Mouse (Mus musculus) left cerebral cortex, adult 9 months (tissue): Measurements from ENCODE around the gene Hoxb7.

Source experiments
- DNase-seq, 2 experiments: peaks; one replicate each; pipeline ENCODE4 v3.0.0; 2022; ENCODE audit warnings: low spot score in 2 of 2

Gene Hoxb7

DNA sequence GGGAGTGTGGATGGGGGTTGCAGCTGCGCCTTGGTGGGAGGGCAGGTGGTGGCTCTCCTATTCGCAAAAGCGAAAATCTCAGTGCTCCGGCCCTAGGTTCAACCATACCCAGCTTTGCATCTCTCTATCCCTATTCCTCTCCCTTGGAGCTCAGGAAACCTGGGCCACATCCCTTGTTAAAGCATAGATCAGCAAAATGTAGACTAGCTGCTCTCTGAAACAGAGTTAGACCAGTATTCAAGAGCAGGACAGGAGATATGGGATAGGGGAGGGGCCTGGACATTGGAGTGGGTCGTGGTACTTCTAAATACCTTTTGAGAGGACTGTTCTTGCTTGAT is 28.9 kb downstream of the Hoxb7 start:
- no peak for DNase-seq

DNA sequence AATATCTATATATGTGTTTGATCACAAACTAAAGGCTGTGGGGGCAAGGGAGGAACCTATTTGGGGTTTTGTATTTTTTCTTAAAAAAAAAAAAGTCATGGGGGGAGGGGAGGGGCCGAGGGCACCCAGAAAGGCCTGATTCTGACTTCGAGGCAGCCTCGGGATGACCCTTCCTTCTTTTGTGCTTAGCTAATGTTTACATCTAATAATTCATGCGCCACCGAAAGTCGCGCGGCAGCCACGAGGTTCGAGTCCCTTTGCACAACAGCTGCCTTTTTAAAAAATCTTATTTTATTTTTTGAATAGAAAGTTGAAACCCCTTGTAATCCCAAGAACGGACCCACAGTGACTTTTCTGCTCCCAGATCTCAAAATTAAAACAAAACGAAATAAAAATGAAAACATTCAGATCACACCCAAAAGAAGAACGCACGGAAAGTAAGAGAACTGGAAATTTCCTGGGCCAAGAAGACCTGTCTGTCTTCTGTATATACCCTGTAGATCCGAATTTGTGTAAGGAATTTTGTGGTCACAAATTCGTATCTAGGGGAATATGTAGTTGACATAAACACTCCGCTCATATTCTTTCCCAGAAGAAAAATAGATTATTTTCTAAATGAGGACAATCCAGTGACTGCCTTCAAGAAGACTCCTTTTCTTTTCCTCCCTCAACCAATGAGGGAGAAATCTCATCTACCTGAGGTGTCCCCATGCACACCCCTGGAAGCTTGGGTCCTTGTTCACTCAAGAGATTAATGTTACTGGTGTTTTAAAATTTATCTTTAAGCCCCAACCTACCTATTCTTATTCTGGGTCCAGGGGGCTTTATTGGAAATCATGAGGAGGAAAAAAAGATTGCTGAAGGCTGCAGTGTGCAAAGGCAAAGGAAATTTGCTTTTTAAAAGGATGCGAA is 30.5 kb downstream of the Hoxb7 start:
- no peak for DNase-seq

GRCm38 (mm10) chr11:96317608-96318367 is 31.4 kb downstream of the Hoxb7 start, which contains the start of gene Hoxb4:
Gene Hoxb4 (plus strand): TSS chr11:96318267.
- no peak for DNase-seq

DNA sequence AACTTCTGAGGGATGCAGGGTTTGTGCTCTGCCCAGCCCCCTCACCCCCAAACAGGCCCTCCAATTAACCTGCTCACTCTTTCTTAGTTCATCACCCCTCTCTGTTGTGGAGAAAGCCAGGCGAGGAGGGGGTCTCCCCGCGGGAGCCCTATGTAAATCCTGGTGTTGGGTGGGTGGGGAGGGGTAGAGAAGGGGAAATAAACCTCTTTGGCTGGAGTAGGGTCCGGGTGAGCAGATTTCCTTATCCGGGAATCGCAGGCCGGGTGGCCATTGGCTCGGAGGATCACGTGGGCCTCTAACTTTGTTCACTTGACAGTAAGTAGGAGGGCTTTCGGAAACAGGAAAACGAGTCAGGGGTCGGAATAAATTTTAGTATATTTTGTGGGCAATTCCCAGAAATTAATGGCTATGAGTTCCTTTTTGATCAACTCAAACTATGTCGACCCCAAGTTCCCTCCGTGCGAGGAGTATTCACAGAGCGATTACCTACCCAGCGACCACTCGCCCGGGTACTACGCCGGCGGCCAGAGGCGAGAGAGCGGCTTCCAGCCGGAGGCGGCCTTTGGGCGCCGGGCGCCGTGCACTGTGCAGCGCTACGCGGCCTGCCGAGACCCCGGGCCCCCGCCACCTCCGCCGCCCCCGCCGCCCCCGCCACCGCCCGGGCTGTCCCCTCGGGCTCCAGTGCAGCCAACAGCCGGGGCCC is 32.1 kb downstream of the Hoxb7 start:
- DNase-seq = no peak

DNA sequence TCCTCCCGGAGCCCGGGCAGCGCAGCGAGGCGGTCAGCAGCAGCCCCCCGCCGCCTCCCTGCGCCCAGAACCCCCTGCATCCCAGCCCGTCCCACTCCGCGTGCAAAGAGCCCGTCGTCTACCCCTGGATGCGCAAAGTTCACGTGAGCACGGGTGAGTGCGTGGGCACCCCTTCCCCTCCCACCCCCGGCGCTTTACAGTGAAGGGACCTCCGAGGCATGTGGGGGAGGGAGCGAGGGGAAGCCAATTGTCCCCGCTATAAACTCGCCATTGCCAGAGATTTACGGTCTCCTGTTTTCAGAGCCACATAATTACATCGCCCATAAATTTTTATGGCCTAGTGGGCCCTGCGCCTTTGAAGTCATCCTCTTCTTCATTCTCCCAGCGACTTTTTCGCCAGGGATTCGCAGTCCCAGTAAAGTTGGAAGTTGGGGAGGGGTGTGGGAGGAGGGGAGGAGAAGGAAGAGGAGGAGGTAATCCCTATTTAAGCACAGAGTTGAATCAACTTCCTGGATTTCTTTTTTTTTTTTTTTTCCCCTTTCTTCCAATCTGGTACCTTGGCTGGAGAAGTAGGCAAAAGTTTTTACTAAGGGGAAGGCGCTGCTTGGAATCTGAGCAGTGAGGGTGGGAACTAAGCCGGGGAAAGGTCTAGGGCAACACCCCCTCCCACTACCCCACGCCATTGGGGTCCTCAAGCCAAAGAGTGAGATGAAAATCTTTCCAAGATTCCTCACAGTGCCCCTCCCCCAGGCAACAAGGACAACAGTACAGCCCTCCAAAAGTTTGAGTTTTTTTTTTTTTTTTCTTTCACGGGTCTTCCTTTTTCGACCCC is 32.9 kb downstream of the Hoxb7 start:
- DNase-seq = no peak

DNA sequence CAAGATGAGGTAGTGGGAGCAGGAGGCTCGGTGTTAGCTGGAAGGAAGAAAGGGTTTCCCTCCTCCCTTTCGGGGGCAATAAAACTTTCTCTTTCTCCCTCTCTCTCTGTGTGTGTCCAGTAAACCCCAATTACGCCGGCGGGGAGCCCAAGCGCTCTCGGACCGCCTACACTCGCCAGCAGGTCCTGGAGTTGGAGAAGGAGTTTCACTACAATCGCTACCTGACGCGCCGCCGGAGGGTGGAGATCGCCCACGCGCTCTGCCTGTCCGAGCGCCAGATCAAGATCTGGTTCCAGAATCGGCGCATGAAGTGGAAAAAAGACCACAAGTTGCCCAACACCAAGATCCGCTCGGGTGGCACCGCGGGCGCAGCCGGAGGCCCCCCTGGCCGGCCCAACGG is 33.5 kb downstream of the Hoxb7 start:
- no peak for DNase-seq

GRCm38 (mm10) chr11:96320688-96321087 is 34.3 kb downstream of the Hoxb7 start:
- no peak for DNase-seq

- no peak for DNase-seq
Observed at GRCm38 (mm10) chr11:96321846-96322245, 35.4 kb downstream of the Hoxb7 start.

GRCm38 (mm10) chr11:96322738-96323137 is 36.3 kb downstream of the Hoxb7 start:
- DNase-seq = no peak

DNA sequence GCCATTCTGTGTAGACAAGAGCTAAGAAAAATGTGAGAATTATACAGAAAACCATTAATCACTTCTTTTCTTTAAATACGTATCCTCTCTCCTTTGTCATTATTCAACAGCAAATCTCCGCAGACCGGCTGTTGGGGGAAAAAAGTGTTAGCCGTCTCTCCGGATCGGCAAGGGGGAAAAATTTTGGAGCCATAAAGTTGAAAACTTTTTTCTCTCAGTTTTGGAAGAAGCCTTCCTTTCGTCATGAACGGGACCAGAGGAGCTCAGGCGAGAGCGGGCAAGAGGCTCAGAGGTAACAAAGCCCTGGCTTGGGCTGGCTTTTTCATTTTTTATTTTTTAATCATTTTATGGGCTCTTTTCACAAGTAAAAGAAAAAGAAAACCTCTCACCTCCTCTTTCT is 36.7 kb downstream of the Hoxb7 start, which contains the start of gene Hoxb3:
Gene Hoxb3 (plus strand): TSS at position 173 of the 400 bp plus-strand sequence.
- DNase-seq = no peak

- DNase-seq = no peak
Observed at GRCm38 (mm10) chr11:96324125-96324524, 37.7 kb downstream of the Hoxb7 start.

DNA sequence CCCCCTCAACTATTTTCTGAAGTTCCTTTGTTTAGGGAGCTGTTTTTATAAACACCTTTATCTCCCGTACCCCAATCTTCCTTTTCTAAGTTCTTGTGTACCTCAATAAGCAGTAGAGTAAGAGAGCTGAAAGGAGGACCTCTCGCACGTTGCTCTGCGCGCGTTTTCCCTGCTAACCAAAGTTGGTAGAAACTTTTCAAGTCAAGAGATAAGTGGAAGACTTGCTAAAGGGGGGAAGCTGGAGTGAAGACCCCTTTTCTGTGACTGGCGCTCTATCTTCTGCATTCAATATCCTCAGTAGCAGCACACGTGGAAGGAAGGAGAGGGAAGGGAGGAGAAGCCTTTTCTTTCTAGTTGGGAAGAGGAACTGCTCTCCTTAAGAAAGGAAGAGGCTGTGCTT is 38.5 kb downstream of the Hoxb7 start:
- DNase-seq = no peak

DNA sequence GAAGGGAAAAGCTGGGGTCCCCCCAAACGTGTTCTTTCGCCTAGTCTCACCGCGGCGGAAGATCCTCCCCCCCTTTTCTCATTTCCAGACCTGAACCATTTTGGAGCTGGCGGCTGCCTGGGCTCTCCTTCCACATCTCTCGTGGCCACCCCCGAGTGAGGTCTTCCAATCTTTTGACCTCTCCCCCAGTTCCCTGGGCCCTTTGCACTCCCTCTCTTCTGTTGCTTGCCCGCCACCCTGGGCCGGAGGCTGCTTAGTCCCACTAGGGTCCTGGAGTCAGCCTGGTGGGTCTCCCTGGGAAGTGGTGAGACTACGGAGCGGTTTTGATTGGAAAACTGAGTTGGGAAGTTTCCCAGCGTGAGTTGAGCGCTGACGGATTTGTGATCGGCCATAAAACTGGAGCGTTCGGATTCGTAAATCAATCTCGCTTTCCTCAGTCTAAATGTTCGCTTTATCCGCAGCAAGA is 39.4 kb downstream of the Hoxb7 start:
- no peak for DNase-seq

DNA sequence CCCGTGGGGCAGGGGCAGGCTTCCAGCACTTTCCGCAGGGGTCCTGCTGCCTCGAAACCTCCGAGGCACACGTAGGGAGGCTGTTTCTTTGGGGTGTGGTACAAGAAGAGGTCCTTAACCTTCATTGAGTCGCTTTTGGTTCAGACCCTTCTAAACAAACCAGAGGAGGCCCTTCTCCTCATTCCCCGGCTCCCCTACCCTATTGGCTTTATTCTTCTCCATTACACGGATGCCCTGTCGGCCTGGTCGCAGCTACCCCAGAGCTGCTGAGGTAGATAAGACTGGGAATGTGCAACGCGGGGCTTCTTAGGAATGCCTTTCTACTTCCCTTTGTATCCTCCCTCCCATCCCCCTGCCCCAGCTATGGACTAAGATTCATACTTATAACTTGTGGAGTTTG is 40.3 kb downstream of the Hoxb7 start:
- no peak for DNase-seq

DNA sequence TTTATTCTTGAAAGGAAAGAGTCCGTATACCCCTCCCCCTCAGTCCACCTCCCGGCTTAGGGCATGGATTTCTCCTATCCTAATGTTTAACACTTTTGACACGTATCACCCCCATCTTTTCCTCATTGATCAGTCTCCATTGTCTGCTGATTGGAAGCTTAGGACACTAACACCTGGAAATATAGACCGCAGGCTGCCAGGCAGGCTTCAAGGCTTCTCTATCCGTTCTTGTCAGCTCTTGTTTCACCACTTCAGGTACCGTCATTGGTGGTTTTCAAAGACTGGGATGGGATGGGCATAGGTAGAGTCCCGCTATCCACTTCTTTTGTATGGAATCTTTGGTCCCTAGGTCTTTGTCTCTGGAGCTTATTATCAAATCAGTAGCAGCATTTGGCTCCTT is 40.7 kb downstream of the Hoxb7 start:
- DNase-seq = no peak

GRCm38 (mm10) chr11:96327750-96328149 is 41.3 kb downstream of the Hoxb7 start:
- no peak for DNase-seq

DNA sequence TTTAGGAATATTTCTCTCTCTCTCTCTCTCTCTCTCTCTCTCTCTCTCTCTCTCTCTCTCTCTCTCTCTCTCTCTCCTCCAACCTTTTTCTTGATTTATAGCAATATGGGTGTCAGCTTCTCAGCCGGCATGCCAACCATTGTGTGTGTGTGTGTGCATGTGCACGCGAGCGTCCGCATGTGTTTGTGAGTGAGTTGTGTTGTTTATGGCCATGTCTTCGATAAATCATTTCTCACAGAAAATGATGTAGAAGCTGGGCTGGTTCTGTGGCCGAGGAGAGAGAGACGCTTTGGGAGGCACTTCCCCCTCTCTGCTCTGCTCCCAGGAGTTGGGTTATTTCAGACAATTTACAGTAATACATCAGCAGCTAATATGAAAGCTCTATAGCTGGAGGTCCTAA is 42.2 kb downstream of the Hoxb7 start:
- no peak for DNase-seq

GRCm38 (mm10) chr11:96332105-96332504 is 45.7 kb downstream of the Hoxb7 start:
- DNase-seq = no peak

GRCm38 (mm10) chr11:96332618-96333032 is 46.2 kb downstream of the Hoxb7 start:
- no peak for DNase-seq

DNA sequence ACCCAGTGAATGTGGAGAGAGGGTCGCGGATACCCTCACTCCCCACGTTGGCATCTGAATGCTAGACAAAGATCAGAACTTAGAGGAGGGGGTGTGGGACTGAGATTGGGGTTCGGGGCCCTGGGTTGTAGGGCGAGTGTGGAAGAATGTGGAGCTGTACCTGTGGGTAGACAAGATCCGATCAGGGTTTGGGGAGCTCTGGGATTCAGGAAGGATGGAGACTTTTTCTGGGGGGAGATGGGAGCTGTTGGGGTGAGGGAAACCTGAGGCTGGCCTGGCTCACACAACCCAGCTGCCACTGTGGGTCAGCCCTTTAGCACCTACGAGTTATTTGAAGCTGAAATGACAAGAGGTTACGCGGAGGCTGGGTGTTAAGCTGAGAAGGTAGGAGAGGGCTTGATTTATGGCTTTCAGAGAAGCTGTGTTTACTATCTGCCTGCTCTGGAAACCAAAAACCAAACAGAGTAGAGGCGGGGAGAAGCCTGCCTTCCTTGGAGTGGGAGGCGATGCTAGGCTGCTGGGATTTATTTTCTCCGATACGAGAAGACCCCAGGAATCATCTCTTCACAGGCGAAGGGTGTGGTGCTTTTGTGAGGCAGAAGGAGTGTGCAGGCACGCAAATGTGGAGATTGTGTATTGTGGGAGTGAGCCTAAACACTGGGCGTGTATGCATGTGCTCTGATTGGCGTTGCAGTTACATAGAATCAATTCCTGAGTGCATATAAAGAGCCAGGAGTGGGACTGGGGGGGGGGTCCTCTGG is 47.0 kb downstream of the Hoxb7 start:
- DNase-seq = no peak

DNA sequence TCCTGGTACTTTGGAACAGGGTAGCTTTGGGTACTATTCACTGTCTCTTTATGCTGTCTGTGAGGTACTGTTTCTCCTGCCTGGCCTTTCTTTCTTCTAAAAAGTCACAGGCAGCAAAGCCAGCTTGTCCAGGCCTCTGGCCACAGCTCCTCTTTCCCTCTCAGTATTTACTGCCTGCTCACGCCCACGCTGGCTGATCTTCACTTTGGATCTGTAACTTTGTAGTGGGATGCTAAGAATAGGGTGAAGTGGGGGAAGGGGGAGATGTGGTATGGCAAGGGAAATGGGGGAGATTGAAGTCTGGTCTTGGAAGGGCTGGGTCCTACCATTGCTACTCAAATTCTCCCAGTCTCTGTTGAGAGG is 47.6 kb downstream of the Hoxb7 start:
- no peak for DNase-seq
